Mouse (Mus musculus) spleen, postnatal 14 days (tissue): ENCODE data around the gene Xpr1.
A peak's percentile ranks its signal among the peaks of the same experiment; 100 is the strongest.

Experiments used
- DNase-seq, 2 experiments: peaks; one replicate each; pipeline ENCODE4 v3.0.0; 2021 to 2022; ENCODE audit warnings: low spot score in 2 of 2

Gene Xpr1

GRCm38 (mm10) chr1:155416701-155417677 lies at the start of gene Xpr1:
Gene Xpr1 (minus strand): TSS chr1:155417415.
- peak; percentile 93 to 95 for DNase-seq

GRCm38 (mm10) chr1:155463442-155463841 lies 46.2 kb upstream of the Xpr1 start:
- DNase-seq: no peak

- no peak for DNase-seq
Observed at GRCm38 (mm10) chr1:155462582-155462981, 45.4 kb upstream of the Xpr1 start.

- no peak for DNase-seq
Observed at GRCm38 (mm10) chr1:155457532-155457931, 40.3 kb upstream of the Xpr1 start.

- DNase-seq: no peak
Observed at GRCm38 (mm10) chr1:155453180-155453579, 36.0 kb upstream of the Xpr1 start.

GRCm38 (mm10) chr1:155448932-155449331 lies 31.7 kb upstream of the Xpr1 start:
- DNase-seq: no peak

- DNase-seq: no peak
Observed at GRCm38 (mm10) chr1:155447277-155447676, 30.1 kb upstream of the Xpr1 start.

GRCm38 (mm10) chr1:155443115-155443514 lies 25.9 kb upstream of the Xpr1 start:
- no peak for DNase-seq

GRCm38 (mm10) chr1:155442521-155443001 lies 25.3 kb upstream of the Xpr1 start:
- DNase-seq: no peak

GRCm38 (mm10) chr1:155439551-155439950 lies 22.3 kb upstream of the Xpr1 start:
- no peak for DNase-seq

GRCm38 (mm10) chr1:155438525-155438924 lies 21.3 kb upstream of the Xpr1 start:
- no peak for DNase-seq

- DNase-seq: no peak
Observed at GRCm38 (mm10) chr1:155429304-155429703, 12.1 kb upstream of the Xpr1 start.

GRCm38 (mm10) chr1:155427126-155427865 lies 10.1 kb upstream of the Xpr1 start:
- DNase-seq: no peak

- no peak for DNase-seq
Observed at GRCm38 (mm10) chr1:155425743-155426315, 8.6 kb upstream of the Xpr1 start.

GRCm38 (mm10) chr1:155425285-155425684 lies 8.1 kb upstream of the Xpr1 start:
- no peak for DNase-seq

- no peak for DNase-seq
Observed at GRCm38 (mm10) chr1:155423801-155424200, 6.6 kb upstream of the Xpr1 start.

- no peak for DNase-seq
Observed at GRCm38 (mm10) chr1:155422022-155422421, 4.8 kb upstream of the Xpr1 start.

GRCm38 (mm10) chr1:155416147-155416700 lies 991 bp downstream of the Xpr1 start:
- no peak for DNase-seq

GRCm38 (mm10) chr1:155415421-155415820 lies 1.8 kb downstream of the Xpr1 start:
- DNase-seq: no peak

- DNase-seq: no peak
Observed at GRCm38 (mm10) chr1:155412705-155413104, 4.5 kb downstream of the Xpr1 start.

- DNase-seq: no peak
Observed at GRCm38 (mm10) chr1:155408577-155408966, 8.6 kb downstream of the Xpr1 start.
